Mouse (Mus musculus): ENCODE measurements around the gene Cdh13.

DNA sequence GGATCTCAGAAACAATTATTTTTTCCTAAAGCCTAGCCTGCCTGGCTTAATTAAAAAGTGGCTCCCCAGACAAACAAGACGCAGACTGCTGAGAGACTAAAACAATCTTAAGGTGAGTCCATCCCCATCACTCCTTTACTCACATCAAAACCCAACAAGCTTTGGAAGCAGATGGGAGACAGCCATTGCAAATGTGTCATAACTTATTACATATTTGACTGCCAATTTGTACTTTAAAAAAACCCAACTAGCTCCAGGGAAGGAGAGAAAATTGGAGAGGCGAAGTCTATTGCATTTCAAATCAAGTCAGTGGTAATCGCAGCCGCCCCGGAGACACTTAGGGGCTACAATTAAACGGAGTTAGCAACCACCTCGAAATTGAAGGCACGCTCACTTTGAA, 801.5 kb downstream of the Cdh13 start:
- TF ChIP-seq CTCF (IDR thresholded peaks at IDR 0.05), result no peak
- TF ChIP-seq POLR2A (IDR thresholded peaks at IDR 0.05; ENCODE audit: insufficient read depth, low read depth, low read length), result no peak
- no peak for TF ChIP-seq EP300 (IDR thresholded peaks at IDR 0.05; ENCODE audit: insufficient read depth, low read depth, low read length)

Measured in heart, adult 2 months (tissue).